Mouse (Mus musculus) left cerebral cortex, adult 18-20 months (tissue): ENCODE data around the gene Kri1. TPM values are rescaled to one million over a fixed set of nuclear protein-coding genes. Genes with fewer than 3 reads are reported as not detected.
"Not testable (repeated sequence)": the region's sequence is repeated elsewhere in the genome, so short reads cannot be mapped to it uniquely, and the experiment has no call there.

Experiments used
- DNase-seq, 2 experiments: peaks; one replicate each; pipeline ENCODE4 v3.0.0; 2021 to 2022; ENCODE audit warnings: low spot score in 2 of 2, mixed read lengths in 1 of 2
- total RNA-seq, 2 experiments: library from RNA; stranded (reverse); gene quantifications; 2 replicates each; pipeline ENCODE4 v1.2.3; 2021

Kri1 gene
- total RNA-seq, 2 experiments from 2014 or later: 36.8 to 38.5 TPM

- no peak for DNase-seq
Measured at GRCm38 (mm10) chr9:21245113-21245487, 42.7 kb downstream of the Kri1 start.

DNA sequence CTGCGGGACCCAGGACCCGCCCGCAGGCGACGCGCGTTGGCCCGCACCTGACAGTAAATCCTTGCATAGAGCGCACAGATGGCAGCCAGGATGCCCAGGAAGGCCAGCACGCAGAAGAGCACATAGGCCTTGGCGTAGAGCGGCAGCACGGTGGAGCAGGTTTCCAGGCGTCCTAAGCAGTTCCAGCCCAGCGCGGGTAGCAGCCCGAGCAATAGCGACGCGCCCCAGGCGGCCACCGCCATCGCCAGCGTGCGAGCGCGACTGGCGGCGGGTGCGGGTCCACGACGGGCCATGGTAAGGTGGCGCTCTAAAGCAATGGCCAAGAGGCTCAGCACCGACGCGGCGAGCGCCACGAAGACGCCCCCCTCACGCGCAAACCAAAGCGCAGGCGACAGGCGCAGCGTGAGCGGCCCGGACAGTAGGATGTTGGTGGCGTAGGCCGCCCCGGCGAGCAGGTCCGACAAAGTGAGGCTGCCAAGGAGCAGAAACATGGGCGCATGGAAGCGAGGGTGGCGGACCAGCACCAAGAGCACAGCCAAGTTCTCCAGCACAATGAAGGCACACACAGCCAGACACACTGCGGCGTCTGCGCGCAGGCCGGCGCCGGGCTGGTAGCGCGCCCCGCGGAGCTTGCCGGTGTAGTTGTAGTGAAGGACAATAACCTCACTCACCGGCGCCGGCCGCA lies 43.2 kb downstream of the Kri1 start:
- DNase-seq: peak; percentile 53 to 67

GRCm38 (mm10) chr9:21243826-21244427 lies 43.8 kb downstream of the Kri1 start:
- peak in 1 of 2 experiments; percentile 34 for DNase-seq

DNA sequence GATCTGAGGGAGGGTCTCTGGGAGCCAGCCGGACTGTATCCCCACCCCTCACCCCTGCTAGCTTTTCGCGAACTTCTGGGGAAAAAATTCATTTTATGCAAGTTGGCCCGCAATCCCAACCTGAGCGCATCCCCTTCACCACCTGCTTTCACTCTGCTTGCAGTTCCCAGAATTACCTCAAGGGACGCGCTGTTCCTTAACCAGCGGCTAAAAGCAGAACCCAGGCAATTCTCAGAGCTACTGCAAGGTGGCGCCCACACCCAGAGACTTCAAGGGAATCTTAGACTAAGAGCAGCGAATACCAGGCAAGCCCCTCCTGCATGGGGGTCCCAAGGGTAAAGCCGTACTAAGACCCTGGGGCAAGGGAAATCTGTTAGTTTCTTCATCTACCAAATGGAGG lies 46.4 kb downstream of the Kri1 start:
- DNase-seq: peak; percentile 73 to 82

DNA sequence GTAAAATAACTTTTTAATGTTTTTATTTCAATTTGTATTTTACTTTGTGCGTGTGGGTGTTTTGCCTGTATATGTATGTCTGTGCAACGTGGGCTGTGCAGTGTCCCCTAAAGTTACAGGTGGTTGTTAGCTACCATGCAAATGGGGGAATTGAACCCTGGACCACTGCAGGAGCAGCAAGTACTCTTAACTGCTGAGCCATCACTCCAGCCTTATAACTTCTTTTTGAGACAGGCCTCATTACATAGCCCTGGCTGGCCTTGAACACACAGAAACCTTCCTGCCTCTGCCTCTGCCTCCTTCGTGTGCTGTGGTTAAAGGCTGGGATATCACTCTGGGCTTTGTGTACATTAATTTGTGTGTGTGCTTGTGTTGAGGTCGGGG lies 48.3 kb downstream of the Kri1 start:
- DNase-seq: no peak

DNA sequence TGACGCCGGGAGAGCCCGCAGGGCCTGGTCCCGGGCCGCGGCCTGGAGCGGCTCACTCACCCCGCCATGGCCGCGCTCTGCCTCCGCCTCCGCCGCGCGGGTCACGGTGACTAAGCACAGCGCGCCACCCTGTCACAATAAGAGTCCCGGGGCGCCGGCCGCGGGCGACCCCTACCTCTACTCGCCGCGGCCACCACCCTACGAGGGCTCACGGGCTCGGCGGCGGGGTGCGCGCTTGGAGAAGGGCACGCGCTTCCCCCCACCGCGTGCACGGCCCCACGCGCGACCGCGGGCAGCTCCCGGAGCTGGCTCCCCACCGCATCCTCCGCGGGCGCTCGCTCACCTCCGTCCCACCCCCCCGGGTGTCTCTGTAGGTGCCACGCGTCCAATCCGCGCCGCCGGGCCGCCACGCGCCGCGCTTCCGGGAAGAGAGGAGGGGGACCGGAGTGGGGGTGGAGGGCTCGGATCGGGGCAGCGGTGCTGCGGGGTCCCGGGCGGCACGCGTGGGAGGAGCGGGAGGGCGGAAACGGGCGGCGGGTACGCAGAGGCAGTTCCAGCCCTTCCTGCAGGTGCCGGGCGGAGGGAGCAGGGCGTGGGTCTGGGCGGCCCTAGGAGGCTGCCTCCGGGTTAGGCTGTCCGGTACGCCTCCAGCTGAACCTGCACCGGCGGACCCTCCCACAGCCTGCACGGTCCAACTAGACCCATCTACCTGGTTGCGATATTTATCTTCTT lies 48.9 kb downstream of the Kri1 start, which contains the start of gene Keap1:
Gene Keap1 (minus strand): TSS at position 629 of the 732 bp plus-strand sequence.
- peak; percentile 68 to 76 for DNase-seq

GRCm38 (mm10) chr9:21238004-21238732 lies 49.6 kb downstream of the Kri1 start:
- no peak for DNase-seq

GRCm38 (mm10) chr9:21237368-21238003 lies 50.3 kb downstream of the Kri1 start:
- peak in 1 of 2 experiments; percentile 36 for DNase-seq

DNA sequence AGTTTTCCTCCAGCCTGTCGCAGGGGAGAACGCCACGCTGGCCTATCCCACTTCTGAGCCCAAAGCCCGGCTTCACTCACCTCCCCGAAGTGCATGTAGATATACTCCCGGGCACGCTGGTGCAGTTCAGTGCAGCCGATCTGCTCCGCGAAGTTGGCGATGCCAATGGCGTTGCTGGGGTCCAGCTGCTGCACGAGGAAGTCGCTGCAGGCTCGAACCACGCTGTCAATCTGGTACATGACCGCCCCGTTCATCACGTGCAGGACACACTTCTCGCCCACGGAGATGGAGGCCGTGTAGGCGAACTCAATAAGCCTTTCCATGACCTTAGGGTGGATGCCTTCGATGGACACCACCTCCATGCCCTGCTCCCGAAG lies 50.8 kb downstream of the Kri1 start:
- DNase-seq: no peak

- no peak for DNase-seq
Measured at GRCm38 (mm10) chr9:21235341-21235740, 52.4 kb downstream of the Kri1 start.

- no peak for DNase-seq
Measured at GRCm38 (mm10) chr9:21233805-21234204, 54.0 kb downstream of the Kri1 start.

GRCm38 (mm10) chr9:21233366-21233765 lies 54.4 kb downstream of the Kri1 start:
- no peak for DNase-seq

DNA sequence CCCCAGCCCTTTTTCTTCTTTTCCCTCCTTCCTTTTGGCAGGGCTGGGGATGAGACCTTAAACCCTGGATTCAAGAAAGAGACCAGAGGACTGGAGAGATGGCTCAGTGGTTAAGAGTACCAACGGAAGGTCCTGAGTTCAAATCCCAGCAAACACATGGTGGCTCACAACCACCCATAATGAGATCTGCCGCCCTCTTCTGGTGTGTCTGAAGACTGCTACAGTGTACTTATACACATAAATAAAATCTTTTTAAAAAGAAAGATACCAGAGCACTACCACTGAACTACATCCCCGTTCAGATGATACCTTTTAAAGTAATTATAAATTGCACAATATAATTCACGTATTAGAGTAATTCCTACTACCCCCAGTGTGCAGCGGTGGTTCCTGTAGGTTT lies 54.9 kb downstream of the Kri1 start:
- no peak for DNase-seq

GRCm38 (mm10) chr9:21231551-21231950 lies 56.2 kb downstream of the Kri1 start:
- no peak for DNase-seq

DNA sequence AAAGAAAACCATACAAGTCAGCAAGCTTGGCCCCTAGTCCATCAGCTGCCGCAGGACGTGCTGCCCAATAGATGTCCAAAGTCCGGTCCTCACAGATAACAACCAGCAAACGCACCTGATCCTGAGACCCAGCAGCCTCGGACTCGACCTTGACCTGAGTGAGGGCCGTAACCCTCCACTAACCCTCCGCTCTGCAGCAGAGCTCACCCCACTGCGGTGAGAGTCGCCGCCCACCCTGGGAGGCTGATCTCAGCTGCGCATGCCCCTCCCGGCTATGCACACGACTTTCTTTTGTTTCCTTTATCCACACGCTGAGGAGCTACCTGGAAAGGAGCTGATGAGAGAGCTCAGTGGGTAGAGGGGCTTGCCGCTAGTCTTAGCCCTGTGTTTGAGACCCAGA lies 60.4 kb downstream of the Kri1 start:
- DNase-seq: no peak

GRCm38 (mm10) chr9:21225415-21225758 lies 62.4 kb downstream of the Kri1 start:
- DNase-seq: no peak

GRCm38 (mm10) chr9:21224576-21225414 lies 63.0 kb downstream of the Kri1 start:
- no peak for DNase-seq

GRCm38 (mm10) chr9:21223906-21224305 lies 63.9 kb downstream of the Kri1 start:
- DNase-seq: no peak

DNA sequence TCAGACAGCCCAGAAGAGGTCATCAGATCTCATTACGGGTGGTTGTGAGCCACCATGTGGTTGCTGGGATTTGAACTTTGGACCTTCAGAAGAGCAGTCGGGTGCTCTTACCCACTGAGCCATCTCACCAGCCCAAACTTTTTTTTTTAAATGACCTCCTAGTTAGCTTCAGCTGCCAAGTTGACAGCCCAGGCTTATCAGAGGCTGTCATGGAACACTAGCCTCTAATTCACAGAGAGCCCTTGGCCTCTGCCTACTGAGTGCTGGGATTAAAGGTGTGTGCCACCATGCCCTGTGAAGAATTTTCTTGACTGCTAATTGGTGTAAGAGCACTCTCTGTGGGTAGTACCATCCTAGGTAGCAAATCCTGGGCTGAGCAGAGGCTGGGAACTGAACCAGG lies 64.3 kb downstream of the Kri1 start:
- DNase-seq: not testable (repeated sequence)
